Mouse (Mus musculus) MEL (cell line): Measurements from ENCODE around the gene Npas3. TPM values are rescaled to one million over a fixed set of nuclear protein-coding genes. Genes with fewer than 3 reads are reported as not detected.

Source experiments
- DNase-seq: peaks from one replicate; pipeline ENCODE4 v3.0.0; 2011; ENCODE audit warnings: low read depth, low spot score
- H3K27ac ChIP-seq: 2 replicates; pipeline ENCODE4 v1.5.1; 2012; ENCODE audit warnings: low read depth, mild to moderate bottlenecking, control low read depth, low read length, moderate library complexity; ENCODE audit not compliant: control insufficient read depth
- H3K27me3 ChIP-seq, 2 experiments: fragments of 150-350 bp in 1 of 2; sonication (generic) in 1 of 2; 2 replicates each; pipeline ENCODE4 v1.6.1; 2012; ENCODE audit warnings: low read length in 2 of 2, mild to moderate bottlenecking in 2 of 2, improper control_type of control experiment in 1 of 2, moderate library complexity in 1 of 2; ENCODE audit not compliant: insufficient read depth in 2 of 2, control insufficient read depth in 1 of 2
- H3K36me3 ChIP-seq, 2 experiments: 2 replicates each; pipeline ENCODE4 v1.6.1; 2012 to 2014; ENCODE audit warnings: low read length in 2 of 2, improper control_type of control experiment in 1 of 2, inconsistent platforms in 1 of 2, mild to moderate bottlenecking in 1 of 2; ENCODE audit not compliant: insufficient read depth in 2 of 2, control insufficient read depth in 1 of 2
- H3K4me1 ChIP-seq, 2 experiments: fragments of 150-350 bp in 1 of 2; sonication (generic) in 1 of 2; 2 replicates each; pipeline ENCODE4 v1.6.1; 2012; ENCODE audit warnings: low read length in 2 of 2, improper control_type of control experiment in 1 of 2, mild to moderate bottlenecking in 1 of 2; ENCODE audit not compliant: insufficient read depth in 2 of 2, control insufficient read depth in 1 of 2
- H3K4me3 ChIP-seq, 2 experiments: fragments of 150-350 bp in 1 of 2; sonication (generic) in 1 of 2; 2 replicates each; pipeline ENCODE4 v1.5.1; 2012; ENCODE audit warnings: low read depth in 2 of 2, low read length in 2 of 2, mild to moderate bottlenecking in 2 of 2, moderate library complexity in 2 of 2, control low read depth in 1 of 2, improper control_type of control experiment in 1 of 2; ENCODE audit not compliant: control insufficient read depth in 1 of 2, insufficient read depth in 1 of 2
- H3K79me2 ChIP-seq: 2 replicates; pipeline ENCODE4 v1.6.1; 2012; ENCODE audit warnings: mild to moderate bottlenecking, low read length, moderate library complexity; ENCODE audit not compliant: control insufficient read depth, poor library complexity, insufficient read depth
- H3K9ac ChIP-seq: 2 replicates; pipeline ENCODE4 v1.6.1; 2012; ENCODE audit warnings: low read depth, mild to moderate bottlenecking, control low read depth, low read length, moderate library complexity; ENCODE audit not compliant: control insufficient read depth, poor library complexity, severe bottlenecking
- H3K9me3 ChIP-seq: fragments of 150-350 bp; sonication (generic); replicated peaks from 2 replicates; pipeline ENCODE4 v1.6.1; 2012; ENCODE audit warnings: mild to moderate bottlenecking, low read length, improper control_type of control experiment, moderate library complexity; ENCODE audit not compliant: insufficient read depth
- CHD1 ChIP-seq: IDR thresholded peaks from 2 replicates; pipeline ENCODE4 v1.6.1; 2012; ENCODE audit warnings: low read depth, mild to moderate bottlenecking, inconsistent platforms, low read length, improper control_type of control experiment
- CTCF ChIP-seq, 3 experiments: IDR thresholded peaks in 2 of 3; conservative IDR thresholded peaks in 1 of 3; 2 replicates each; pipeline ENCODE4 v1.5.1; 2011 to 2012; ENCODE audit warnings: low read length in 3 of 3, low read depth in 2 of 3, mild to moderate bottlenecking in 2 of 3, improper control_type of control experiment in 1 of 3, inconsistent platforms in 1 of 3, mixed read lengths in 1 of 3, moderate library complexity in 1 of 3; ENCODE audit not compliant: control insufficient read depth in 1 of 3, insufficient read depth in 1 of 3, poor library complexity in 1 of 3, severe bottlenecking in 1 of 3
- ETS1 ChIP-seq: IDR thresholded peaks from 2 replicates; pipeline ENCODE4 v1.6.1; 2012; ENCODE audit warnings: low read depth, mild to moderate bottlenecking, inconsistent platforms, low read length, improper control_type of control experiment, moderate library complexity
- HCFC1 ChIP-seq: IDR thresholded peaks from 2 replicates; pipeline ENCODE4 v1.6.1; 2012; ENCODE audit warnings: low read depth, mild to moderate bottlenecking, inconsistent platforms, low read length, improper control_type of control experiment, moderate library complexity
- KAT2A ChIP-seq: conservative IDR thresholded peaks from 2 replicates; pipeline ENCODE4 v1.6.1; 2012; ENCODE audit warnings: low read depth, low read length, improper control_type of control experiment, inconsistent platforms
- MYB ChIP-seq: IDR thresholded peaks from 2 replicates; pipeline ENCODE4 v1.6.1; 2011; ENCODE audit warnings: mild to moderate bottlenecking, low read depth, low read length, improper control_type of control experiment
- RCOR1 ChIP-seq: IDR thresholded peaks from 2 replicates; pipeline ENCODE4 v1.6.1; 2012; ENCODE audit warnings: low read depth, mild to moderate bottlenecking, inconsistent platforms, low read length, improper control_type of control experiment
- SMC3 ChIP-seq: IDR thresholded peaks from 2 replicates; pipeline ENCODE4 v1.6.1; 2011; ENCODE audit warnings: low read depth, low read length, improper control_type of control experiment
- TCF12 ChIP-seq: IDR thresholded peaks from 2 replicates; pipeline ENCODE4 v1.6.1; 2014; ENCODE audit warnings: low read depth, mild to moderate bottlenecking, inconsistent platforms, low read length, improper control_type of control experiment, moderate library complexity
- USF1 ChIP-seq: IDR thresholded peaks from 2 replicates; pipeline ENCODE4 v1.6.1; 2014; ENCODE audit warnings: low read depth, mild to moderate bottlenecking, inconsistent platforms, low read length, improper control_type of control experiment, moderate library complexity
- ZC3H11A ChIP-seq: IDR thresholded peaks from 2 replicates; pipeline ENCODE4 v1.6.1; 2012; ENCODE audit warnings: low read depth, mild to moderate bottlenecking, inconsistent platforms, low read length, improper control_type of control experiment
- ZKSCAN1 ChIP-seq: IDR thresholded peaks from 2 replicates; pipeline ENCODE4 v1.6.1; 2012; ENCODE audit warnings: low read depth, mild to moderate bottlenecking, inconsistent platforms, low read length, improper control_type of control experiment, moderate library complexity
- ZNF384 ChIP-seq: IDR thresholded peaks from 2 replicates; pipeline ENCODE4 v1.6.1; 2012; ENCODE audit warnings: low read depth, mild to moderate bottlenecking, inconsistent platforms, low read length, improper control_type of control experiment
- polyA plus RNA-seq, 2 experiments: library from polyadenylated mRNA; stranded (reverse) in 1 of 2; unstranded in 1 of 2; fragments of >175 nt in 1 of 2; fragments of >200 nt in 1 of 2; gene quantifications; 2 replicates each; pipeline versions ENCODE4 v1.2.1 to v1.2.4; 2012; ENCODE audit warnings: low replicate concordance in 2 of 2, low read depth in 1 of 2; ENCODE audit not compliant: insufficient read length in 2 of 2, insufficient read depth in 1 of 2, missing spikeins in 1 of 2
- total RNA-seq: library from RNA; depleted of rRNA; stranded (reverse); fragments of 300-350 nt; gene quantifications from 2 replicates; pipeline ENCODE4 v1.2.3, GENCODE M21; 2012

Gene Npas3
- total and polyA plus RNA-seq, 3 experiments: not detected

GRCm38 (mm10) chr12:54099458-54099857 lies 851.0 kb downstream of the Npas3 start:
- H3K9ac ChIP-seq: no peak overlapping the region
- H3K27ac ChIP-seq: no peak overlapping the region
- no peak overlapping the region for H3K4me3 ChIP-seq
- DNase-seq: no peak
- no peaks in the 10 kb centered on the region for H3K27me3 ChIP-seq
- H3K9me3 ChIP-seq: no peaks in the 10 kb centered on the region
- H3K4me1 ChIP-seq: no peaks in the 10 kb centered on the region; a peak in 1 of 4 replicates
- no peaks in the 10 kb centered on the region for H3K36me3 ChIP-seq
- TF ChIP-seq ETS1: no peak
- TF ChIP-seq CHD1: no peak
- TF ChIP-seq KAT2A: no peak
- TF ChIP-seq SMC3: no peak
- no peak for TF ChIP-seq HCFC1
- TF ChIP-seq ZC3H11A: no peak
- no peak for TF ChIP-seq MYB
- TF ChIP-seq, all 39 proteins: peak for 0
- H3K79me2 ChIP-seq: no peaks in the 10 kb centered on the region

GRCm38 (mm10) chr12:54101307-54101870 lies 852.9 kb downstream of the Npas3 start:
- no peak for DNase-seq
- no peaks in the 10 kb centered on the region; a peak in 1 of 4 replicates for H3K4me1 ChIP-seq
- TF ChIP-seq USF1 (peak; percentile 42; the same call in 1 of the 2 replicates), RCOR1 (no peak), ZKSCAN1 (peak; percentile 78)
- H3K79me2 ChIP-seq: no peaks in the 10 kb centered on the region
- no peak overlapping the region for H3K9ac ChIP-seq
- H3K36me3 ChIP-seq: no peaks in the 10 kb centered on the region
- no peaks in the 10 kb centered on the region for H3K27me3 ChIP-seq
- H3K9me3 ChIP-seq: no peaks in the 10 kb centered on the region
- no peak overlapping the region for H3K27ac ChIP-seq
- no peak overlapping the region for H3K4me3 ChIP-seq

GRCm38 (mm10) chr12:54102500-54102899 lies 854.0 kb downstream of the Npas3 start:
- H3K9me3 ChIP-seq: no peaks in the 10 kb centered on the region
- H3K36me3 ChIP-seq: no peaks in the 10 kb centered on the region
- H3K9ac ChIP-seq: no peak overlapping the region
- H3K4me3 ChIP-seq: no peak overlapping the region
- no peak for DNase-seq
- no peaks in the 10 kb centered on the region for H3K27me3 ChIP-seq
- no peak overlapping the region for H3K27ac ChIP-seq
- no peaks in the 10 kb centered on the region; a peak in 1 of 4 replicates for H3K4me1 ChIP-seq
- no peak for TF ChIP-seq TCF12
- no peak for TF ChIP-seq HCFC1
- no peak for TF ChIP-seq USF1
- TF ChIP-seq ZNF384: no peak
- no peak for TF ChIP-seq CTCF (IDR thresholded peaks at IDR 0.05 in 2 of 3, conservative IDR thresholded peaks at IDR 0.05 in 1 of 3; ENCODE audit: control insufficient read depth in 1 of 3, insufficient read depth in 1 of 3, low read depth in 2 of 3, low read length in 3 of 3, poor library complexity in 1 of 3, severe bottlenecking in 1 of 3)
- no peaks in the 10 kb centered on the region for H3K79me2 ChIP-seq
